12 mouse cellular contexts compared by ENCODE assay signal in genomic region chr6:53906871-53907270, GRCm38 (mm10).
DNase-seq lines count a peak whose midpoint lies in the region; ATAC-seq and TF ChIP-seq lines count a peak whose summit lies in the region.
"Had no signal": no experiment of that assay in that cellular context is flagged by ENCODE, and none has a peak within 500 bp of the region (broad histone marks: within the 10 kb centered on the region; RNA-seq: fewer than 3 reads in every experiment).

No protein-coding gene starts in this region.

- no peak overlapping the region for H3K9ac ChIP-seq in forebrain, embryonic 12.5 days
- H3K9ac ChIP-seq: midbrain, embryonic 15.5 days had no signal

- POLR2A ChIA-PET in Patski (lab: Charles Lee) = interaction anchor here (1.1 kb wide), 1 partner anchor 9 kb away, joined by 3 read pairs; no protein-coding TSS in a partner anchor

- no peak for TF ChIP-seq POLR2A in kidney, adult 2 months (IDR thresholded peaks at IDR 0.05; ENCODE audit: low read depth, low read length)

- peak; percentile 34 for DNase-seq in heart, adult 8-10 months (ENCODE audit: low spot score)
- DNase-seq in heart, postnatal 25 days (ENCODE audit: low spot score) = no peak
- DNase-seq in Patski (ENCODE audit: low read depth, low spot score) = peak; percentile 46
- DNase-seq in kidney, adult 2 months = peak; percentile 81
- DNase-seq in kidney, postnatal 36 days = peak; percentile 61 to 63
- no peak for DNase-seq in ovary, postnatal 36 days (ENCODE audit: low spot score)

- TF ChIP-seq CTCF in Patski (IDR thresholded peaks at IDR 0.05) = no peak
- no peak for TF ChIP-seq CTCF in kidney, adult 2 months (conservative IDR thresholded peaks at IDR 0.05; ENCODE audit: insufficient read depth, insufficient read length, low read depth, low read length)

- CTCF ChIA-PET in Patski (lab: Charles Lee) = interaction anchor here (1.0 to 1.4 kb wide), 3 partner anchors 22 to 50 kb away, joined by 3 to 5 read pairs (median 3); no protein-coding TSS in a partner anchor

- H3K4me1 ChIP-seq in kidney, adult 2 months (ENCODE audit: control insufficient read depth, insufficient read depth, low read length) = peaks cover 3% of the 10 kb centered on the region; the same call in 1 of the 2 replicates
- peaks cover 24% of the 10 kb centered on the region for H3K4me1 ChIP-seq in forebrain, embryonic 12.5 days

- intact Hi-C loops in heart, postnatal 25 days (cut with DNase I) = loop anchor here (5.0 kb wide), 1 partner anchor 35 kb away; no protein-coding TSS in a partner anchor

- WGBS in kidney, adult 2 months = 48% methylated on average over 4 of the region's 4 CpGs
- WGBS in forebrain, embryonic 12.5 days = 46% methylated on average over 4 of the region's 4 CpGs

- in situ Hi-C loops in Patski (cut with MboI; ENCODE audit: low pct_unique_long_range_greater_than_20kb) = no loop called here

- no peak for ATAC-seq in Patski
- ATAC-seq in forebrain, embryonic 12.5 days (ENCODE audit: low FRiP score) = no peak
- no peak for ATAC-seq in inflammation-experienced regulatory T-cells, adult 6 months
- ATAC-seq: CD4-positive, CD25-positive, alpha-beta regulatory T cell, adult 4 months; midbrain, embryonic 15.5 days had no signal

- no peaks in the 10 kb centered on the region for H3K27me3 ChIP-seq in Patski
- no peaks in the 10 kb centered on the region for H3K27me3 ChIP-seq in kidney, adult 2 months (replicated peaks; ENCODE audit: control insufficient read depth, insufficient read depth, low read length)
- peaks cover 14% of the 10 kb centered on the region; the same call in 1 of the 2 replicates for H3K27me3 ChIP-seq in forebrain, embryonic 12.5 days
- H3K27me3 ChIP-seq: midbrain, embryonic 15.5 days had no signal

- no peaks in the 10 kb centered on the region for H3K9me3 ChIP-seq in forebrain, embryonic 12.5 days
- H3K9me3 ChIP-seq: midbrain, embryonic 15.5 days had no signal

- no peak overlapping the region for H3K27ac ChIP-seq in kidney, adult 2 months (ENCODE audit: insufficient read depth, low read depth, low read length)
- H3K27ac ChIP-seq in forebrain, embryonic 12.5 days = no peak overlapping the region
- H3K27ac ChIP-seq: midbrain, embryonic 15.5 days had no signal

- no peaks in the 10 kb centered on the region for H3K36me3 ChIP-seq in kidney, adult 2 months (ENCODE audit: control insufficient read depth, insufficient read depth, low read length)
- no peaks in the 10 kb centered on the region for H3K36me3 ChIP-seq in forebrain, embryonic 12.5 days (replicated peaks)
- H3K36me3 ChIP-seq: midbrain, embryonic 15.5 days had no signal

- H3K4me3 ChIP-seq in kidney, adult 2 months (ENCODE audit: insufficient read depth, low read depth, low read length) = no peak overlapping the region
- no peak overlapping the region for H3K4me3 ChIP-seq in forebrain, embryonic 12.5 days (replicated peaks)
- H3K4me3 ChIP-seq: erythroblast, embryonic 14.5 days; midbrain, embryonic 15.5 days had no signal

- H3K4me2 ChIP-seq in forebrain, embryonic 12.5 days = no peak overlapping the region
- H3K4me2 ChIP-seq: liver, embryonic 11.5 days; midbrain, embryonic 15.5 days had no signal

Comparison
In these comparisons a context has a peak if more than half of its experiments do, and no peak if none do; other contexts are left out.
1. DNase-seq: peak in heart, adult 8-10 months (single experiment), Patski (single experiment), kidney, adult 2 months (single experiment) and kidney, postnatal 36 days (2 of 2); none in heart, postnatal 25 days (single experiment) and ovary, postnatal 36 days (single experiment).